Mouse (Mus musculus) intestine, embryonic 16.5 days (tissue): ENCODE results near the gene Gm13088. TPM values are rescaled to one million over a fixed set of nuclear protein-coding genes. Genes with fewer than 3 reads are reported as not detected.
"Not testable (repeated sequence)": the region's sequence is repeated elsewhere in the genome, so short reads cannot be mapped to it uniquely, and the experiment has no call there.

Experiments
- ATAC-seq: fragments of 200-750 bp; cut with Nextera tagmentation; 2 replicates; pipeline ENCODE4 v1.8.0; 2017; ENCODE audit warnings: moderate TSS enrichment, moderate library complexity
- H3K27ac ChIP-seq: fragments of 300-500 bp; sonication (generic); 2 replicates; pipeline ENCODE4 v1.5.1; 2014; ENCODE audit warnings: mild to moderate bottlenecking, low read length
- H3K27me3 ChIP-seq: fragments of 300-500 bp; sonication (generic); replicated peaks from 2 replicates; pipeline ENCODE4 v1.6.1; 2014; ENCODE audit warnings: low read length, control low read depth, mixed read lengths; ENCODE audit not compliant: control insufficient read depth, insufficient read depth
- H3K36me3 ChIP-seq: fragments of 300-500 bp; sonication (generic); 2 replicates; pipeline ENCODE4 v1.6.1; 2014; ENCODE audit warnings: low read length, control low read depth; ENCODE audit not compliant: control insufficient read depth, insufficient read depth
- H3K4me1 ChIP-seq: fragments of 300-500 bp; sonication (generic); 2 replicates; pipeline ENCODE4 v1.6.1; 2014; ENCODE audit warnings: low read length, control low read depth, mixed read lengths; ENCODE audit not compliant: control insufficient read depth, insufficient read depth
- H3K4me2 ChIP-seq: fragments of 300-500 bp; sonication (generic); 2 replicates; pipeline ENCODE4 v1.6.1; 2014; ENCODE audit warnings: low read depth, low read length, control low read depth
- H3K4me3 ChIP-seq: fragments of 300-500 bp; sonication (generic); 2 replicates; pipeline ENCODE4 v1.5.1; 2014; ENCODE audit warnings: mild to moderate bottlenecking, low read length
- H3K9ac ChIP-seq: fragments of 300-500 bp; sonication (generic); 2 replicates; pipeline ENCODE4 v1.6.1; 2014; ENCODE audit warnings: low read depth, low read length
- H3K9me3 ChIP-seq: fragments of 300-500 bp; sonication (generic); 2 replicates; pipeline ENCODE4 v1.6.1; 2016; ENCODE audit warnings: low read length, control low read depth; ENCODE audit not compliant: control insufficient read depth
- WGBS: fragments of 180-500 bp; shearing (Covaris S2); extraction: QIAGEN DNeasy Blood & Tissue Kit; methylation state at CpG from one replicate; pipeline ENCODE4 v1.1.7; 2014; 5-methylcytosine and 5-hydroxymethylcytosine counted together
- polyA plus RNA-seq: library from polyadenylated mRNA; unstranded; fragments of >200 nt; fragmentation: Nextera tagmentation; extraction: Ambion mirVana; gene quantifications from 2 replicates; pipeline ENCODE4 v1.2.1, GENCODE M21; 2015

Gene Gm13088
- polyA plus RNA-seq: not detected in 2 replicates

DNA sequence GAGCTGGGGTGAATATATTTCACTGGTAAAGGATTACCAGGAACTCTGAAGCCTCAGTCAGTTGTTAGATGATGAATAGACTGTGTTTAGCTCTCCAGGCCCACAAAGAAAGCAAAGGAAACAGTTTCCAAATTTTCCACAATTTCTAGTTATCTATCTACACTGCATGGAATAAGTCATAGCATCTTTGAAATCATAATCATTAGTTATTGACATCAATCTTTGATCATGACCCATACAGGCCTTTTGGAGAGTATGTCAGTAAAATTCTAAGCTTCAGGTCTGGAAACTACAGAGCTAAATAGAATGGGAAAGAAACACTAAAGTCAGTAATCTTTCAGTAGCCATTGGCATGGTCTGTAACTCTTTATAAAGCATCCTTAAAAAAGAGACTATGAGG lies at the start of gene Gm13088:
Gene Gm13088 (minus strand): TSS at position 101 of the 400 bp plus-strand sequence.
- not testable (repeated sequence) for H3K36me3 ChIP-seq, H3K4me1 ChIP-seq, H3K27ac ChIP-seq, ATAC-seq, H3K4me2 ChIP-seq, H3K27me3 ChIP-seq, H3K9me3 ChIP-seq, H3K4me3 ChIP-seq, H3K9ac ChIP-seq

DNA sequence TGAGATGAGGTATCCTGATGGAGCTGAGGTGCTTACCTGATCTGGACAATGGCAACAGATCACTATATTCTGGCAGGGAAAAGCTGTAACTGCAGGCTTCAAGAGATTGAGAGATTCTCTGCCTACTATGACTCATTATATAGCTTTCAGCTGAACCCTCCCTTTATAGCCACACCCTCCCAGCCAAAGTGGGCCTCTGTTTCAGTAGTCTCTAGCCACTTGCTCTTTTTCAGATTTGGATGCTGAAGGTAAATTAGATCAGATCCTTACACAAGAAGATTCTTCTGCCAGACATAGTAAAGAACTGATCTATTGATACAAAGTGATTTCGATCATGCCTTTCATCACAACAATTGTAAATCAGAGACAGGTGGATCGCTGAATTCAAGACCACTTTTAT lies 45.6 kb upstream of the Gm13088 start, which contains the start of gene Gm13089:
Gene Gm13089 (minus strand): TSS at position 101 of the 400 bp plus-strand sequence.
- no peak for ATAC-seq
- WGBS: 80% methylated on average over 2 of the region's 2 CpGs

DNA sequence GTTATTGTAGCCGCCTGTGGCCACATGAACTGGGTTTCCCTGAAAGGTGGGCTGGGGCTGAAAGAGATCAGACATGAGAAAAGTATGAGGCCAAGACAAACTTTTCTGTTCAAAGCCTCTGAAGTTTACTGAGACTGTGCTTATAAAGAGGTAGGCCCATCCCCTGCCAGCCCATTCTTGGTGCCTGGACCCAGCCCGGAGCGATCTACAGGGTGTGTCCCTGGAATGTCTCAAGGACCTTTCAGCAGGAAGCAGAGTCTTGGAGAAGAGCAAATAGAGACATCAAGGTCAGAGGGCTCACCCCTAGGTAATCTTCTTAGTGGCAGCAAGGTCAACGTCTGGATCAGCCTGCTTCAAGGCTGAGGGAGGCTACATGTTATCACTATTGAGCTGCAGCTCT lies 38.9 kb downstream of the Gm13088 start:
- H3K4me3 ChIP-seq: not testable (repeated sequence)
- WGBS: 76% methylated on average over 4 of the region's 4 CpGs

More for the DNA sequence above, 45.6 kb upstream of the Gm13088 start, which contains the start of gene Gm13089:
- Histone ChIP-seq H3K9ac (no peak within 1 kb of the TSS), H3K4me2 (no peak within 1 kb of the TSS), H3K27me3 (no peaks in the 10 kb centered on the region), H3K9me3 (peaks cover 4% of the 10 kb centered on the region; the same call in 1 of the 2 replicates), H3K4me3 (no peak within 1 kb of the TSS), H3K4me1 (no peaks in the 10 kb centered on the region), H3K27ac (no peak within 1 kb of the TSS), H3K36me3 (no peaks in the 10 kb centered on the region)

DNA sequence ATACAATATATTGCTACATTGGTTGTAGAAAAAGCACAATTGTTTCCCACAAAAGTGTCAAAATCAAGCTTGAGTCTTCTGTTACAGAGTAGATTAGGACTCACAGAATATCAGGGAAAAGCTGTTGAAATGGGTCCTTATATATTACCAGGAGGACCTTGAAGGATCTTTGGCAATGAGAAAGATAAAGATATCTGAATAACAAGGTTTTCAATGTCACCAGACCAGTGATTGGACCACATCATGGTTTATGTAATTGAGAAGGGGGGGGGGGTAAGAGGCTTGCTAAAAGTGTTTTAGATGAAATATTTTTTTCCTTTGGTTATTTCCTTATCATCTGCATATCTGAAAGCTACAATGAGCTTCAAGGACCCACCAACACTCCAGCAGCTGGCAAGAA lies 42.3 kb downstream of the Gm13088 start, which contains the start of gene Gm13083:
Gene Gm13083 (plus strand): TSS at position 301 of the 400 bp plus-strand sequence.
- H3K4me3 ChIP-seq, H3K27ac ChIP-seq, H3K4me1 ChIP-seq, H3K27me3 ChIP-seq, H3K9ac ChIP-seq, ATAC-seq, H3K36me3 ChIP-seq, H3K4me2 ChIP-seq, H3K9me3 ChIP-seq: not testable (repeated sequence)

More for the DNA sequence above, 38.9 kb downstream of the Gm13088 start:
- not testable (repeated sequence) for ATAC-seq, H3K9me3 ChIP-seq, H3K4me2 ChIP-seq, H3K9ac ChIP-seq, H3K4me1 ChIP-seq, H3K27me3 ChIP-seq, H3K36me3 ChIP-seq, H3K27ac ChIP-seq

DNA sequence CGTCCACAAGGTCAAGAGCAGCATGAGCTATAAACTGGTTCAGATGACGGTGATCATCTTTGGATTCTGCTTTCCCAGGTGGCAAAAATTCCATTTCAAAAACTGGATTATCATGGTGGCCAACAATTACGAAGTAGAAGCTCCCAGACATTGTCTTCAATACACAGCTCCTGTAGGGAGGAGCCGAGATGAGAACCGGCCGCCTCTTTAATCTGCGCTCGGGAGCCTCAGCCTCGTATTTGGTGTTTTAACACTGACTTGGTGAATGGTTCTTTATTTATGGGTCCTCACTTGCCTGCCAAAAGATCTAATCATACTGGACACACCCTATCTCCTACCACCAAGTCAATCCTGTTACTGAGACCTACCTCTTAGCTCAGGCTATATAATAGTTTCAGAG lies 45.1 kb downstream of the Gm13088 start:
- 82% methylated on average over 9 of the region's 9 CpGs for WGBS
- not testable (repeated sequence) for H3K4me2 ChIP-seq, ATAC-seq, H3K4me3 ChIP-seq, H3K27ac ChIP-seq, H3K9me3 ChIP-seq, H3K9ac ChIP-seq, H3K27me3 ChIP-seq, H3K36me3 ChIP-seq, H3K4me1 ChIP-seq

Other genes starting within 250 kb of the Gm13088 start
- 12.5 and 13.9 TPM in 2 replicates for gene Pramef8, start 244.8 kb downstream of the Gm13088 start, polyA plus RNA-seq
- gene Oog4, start 206.9 kb downstream of the Gm13088 start, polyA plus RNA-seq: not detected in 2 replicates
- gene Gm13043, start 145.9 kb downstream of the Gm13088 start, polyA plus RNA-seq: not detected in 2 replicates
- gene Gm13040, start 121.3 kb downstream of the Gm13088 start, polyA plus RNA-seq: not detected in 2 replicates
- not detected in 2 replicates for gene BC080695, start 105.5 kb downstream of the Gm13088 start, polyA plus RNA-seq
- gene Gm13057, start 105.5 kb downstream of the Gm13088 start, polyA plus RNA-seq: not detected in 2 replicates
- gene Gm13083, start 42.2 kb downstream of the Gm13088 start, polyA plus RNA-seq: not detected in 2 replicates
- not detected in 2 replicates for gene Gm13089, start 45.5 kb upstream of the Gm13088 start, polyA plus RNA-seq
- not detected in 2 replicates for gene Gm13078, start 62.2 kb upstream of the Gm13088 start, polyA plus RNA-seq
- not detected in 2 replicates for gene Gm13023, start 132.1 kb upstream of the Gm13088 start, polyA plus RNA-seq
- not detected in 2 replicates for gene Gm13084, start 158.8 kb upstream of the Gm13088 start, polyA plus RNA-seq
- gene Gm13103, start 189.3 kb upstream of the Gm13088 start, polyA plus RNA-seq: not detected in 2 replicates
- gene Pramef6, start 243.1 kb upstream of the Gm13088 start, polyA plus RNA-seq: not detected in 2 replicates